Mouse (Mus musculus) 3134 (cell line): ENCODE measurements at regions not wholly inside any gene's neighbourhood (a gene's known extent, or its start where the extent isn't known, plus 50 kb on each side); places are given as distances from the start of the nearest gene placed in this dataset.
"Not testable (repeated sequence)": the region's sequence is repeated elsewhere in the genome, so short reads cannot be mapped to it uniquely, and the experiment has no call there.

Experiments
- DNase-seq: peaks from one replicate; pipeline ENCODE4 v3.0.0-alpha.2; 2011; ENCODE audit warnings: low spot score; ENCODE audit not compliant: insufficient read length; ENCODE audit errors: extremely low read depth

DNA sequence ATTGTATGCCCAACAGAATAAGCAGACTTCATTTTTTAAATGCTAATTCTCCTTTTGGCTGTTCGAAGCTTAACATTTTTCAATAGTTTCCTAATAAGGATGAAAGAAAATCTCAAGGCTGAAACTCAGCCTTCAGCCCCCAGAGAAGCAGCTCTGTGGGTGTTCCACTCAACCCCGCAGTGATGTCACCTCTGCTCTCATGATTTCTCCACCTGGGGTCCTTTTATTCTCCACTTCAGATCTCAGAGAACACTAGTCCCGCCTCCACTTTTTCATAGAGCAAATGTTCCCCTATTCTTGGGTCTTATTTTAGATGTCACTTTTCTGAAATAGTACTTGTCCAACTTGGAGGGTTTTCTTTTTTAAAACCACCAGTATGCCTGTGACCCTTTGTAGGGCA is 567.3 kb downstream of the Cntn3 start:
- DNase-seq: no peak

DNA sequence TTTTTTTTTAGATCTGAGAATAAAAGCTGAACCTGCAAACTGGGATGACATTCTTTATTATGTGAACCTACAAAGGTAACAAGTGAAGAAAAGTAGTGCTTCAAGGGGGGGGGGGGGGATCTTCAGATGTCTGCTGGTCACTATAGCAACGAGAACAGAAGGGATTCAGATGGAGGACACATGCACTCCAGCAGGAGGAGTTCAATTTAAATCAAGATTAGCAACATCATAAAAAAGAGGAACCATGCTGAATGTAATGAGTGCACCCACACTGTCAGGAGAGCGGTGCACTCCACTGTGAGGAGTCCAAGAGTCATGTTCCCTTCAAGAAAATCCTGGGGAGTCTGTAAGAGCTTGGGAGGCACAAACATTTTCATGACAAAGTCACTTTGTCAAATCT is 574.7 kb downstream of the Cntn3 start:
- DNase-seq: no peak

DNA sequence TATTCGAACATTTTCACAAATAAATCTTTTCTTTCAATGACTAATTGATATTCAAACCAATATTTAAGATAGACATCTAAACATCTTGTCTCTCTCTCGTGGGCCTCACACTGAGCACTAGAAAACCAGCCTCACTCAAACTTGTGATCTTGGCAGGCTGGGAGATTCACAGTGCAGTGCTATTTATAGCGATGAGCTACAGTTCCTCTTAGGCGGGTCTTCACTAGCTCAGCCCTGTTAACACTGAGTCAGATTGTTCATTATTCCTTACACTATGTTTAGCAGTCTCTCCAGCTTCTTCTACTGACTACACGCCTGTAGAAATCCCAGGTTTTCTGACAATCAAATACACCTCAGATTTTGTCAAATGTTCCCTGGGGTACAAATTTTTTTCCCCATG is 575.3 kb downstream of the Cntn3 start:
- DNase-seq: no peak

DNA sequence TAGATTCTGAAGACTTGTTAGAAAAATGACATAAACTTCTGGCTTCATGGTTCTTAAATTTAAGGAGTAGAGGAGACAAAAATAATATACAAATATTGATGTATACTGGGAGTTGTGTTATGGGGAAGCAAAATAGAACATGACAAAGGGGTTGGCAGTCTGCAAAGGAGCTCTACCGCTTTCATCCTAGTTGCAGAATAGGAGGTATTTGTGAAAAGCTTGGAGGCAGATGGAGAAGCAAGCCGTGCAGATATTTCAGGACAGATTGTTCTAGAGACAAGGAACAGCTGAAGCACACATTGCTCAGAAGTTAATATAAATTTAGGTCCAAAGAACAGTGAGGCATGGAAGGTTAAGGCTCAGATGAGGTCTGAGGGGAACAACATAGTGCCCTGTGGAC is 580.1 kb downstream of the Cntn3 start:
- no peak for DNase-seq

DNA sequence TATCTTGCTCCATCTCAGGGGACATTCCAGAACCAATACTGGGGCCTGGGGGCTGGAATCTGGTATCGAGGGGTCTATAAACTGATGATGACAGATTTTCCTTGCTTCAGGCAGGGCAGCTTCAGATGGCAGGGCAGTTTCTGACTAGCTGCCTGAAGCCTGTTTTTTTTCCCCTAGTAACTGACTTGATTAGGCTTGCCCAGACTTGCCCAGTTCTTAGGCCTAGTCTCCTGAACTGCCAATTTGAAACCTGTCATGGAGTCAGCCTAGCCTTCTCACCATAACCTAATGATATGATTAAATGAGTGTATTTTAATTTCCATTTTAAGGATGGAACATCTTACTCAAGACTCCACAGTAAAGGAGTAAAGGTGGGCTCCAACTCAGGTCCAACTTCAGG is 591.2 kb downstream of the Cntn3 start:
- no peak for DNase-seq

DNA sequence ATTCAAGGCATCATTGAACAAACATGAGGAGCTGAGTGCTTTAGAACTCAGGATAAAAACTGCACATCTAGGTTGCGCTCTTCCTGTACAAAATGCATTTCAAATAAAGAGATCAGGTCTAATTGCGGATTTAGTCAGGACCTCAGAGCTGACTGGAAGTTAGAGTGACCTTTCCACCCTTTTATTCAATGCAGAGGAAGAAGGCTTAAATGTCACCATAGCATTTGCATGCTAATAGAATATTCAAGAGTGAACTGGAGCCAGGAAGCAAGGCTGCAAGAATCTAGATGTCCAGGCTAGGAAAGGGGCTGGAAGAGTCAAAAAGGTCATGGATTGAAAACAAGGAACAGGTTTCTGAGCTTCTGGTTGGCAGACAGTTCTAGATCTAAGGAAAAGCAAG is 593.7 kb downstream of the Cntn3 start:
- no peak for DNase-seq

DNA sequence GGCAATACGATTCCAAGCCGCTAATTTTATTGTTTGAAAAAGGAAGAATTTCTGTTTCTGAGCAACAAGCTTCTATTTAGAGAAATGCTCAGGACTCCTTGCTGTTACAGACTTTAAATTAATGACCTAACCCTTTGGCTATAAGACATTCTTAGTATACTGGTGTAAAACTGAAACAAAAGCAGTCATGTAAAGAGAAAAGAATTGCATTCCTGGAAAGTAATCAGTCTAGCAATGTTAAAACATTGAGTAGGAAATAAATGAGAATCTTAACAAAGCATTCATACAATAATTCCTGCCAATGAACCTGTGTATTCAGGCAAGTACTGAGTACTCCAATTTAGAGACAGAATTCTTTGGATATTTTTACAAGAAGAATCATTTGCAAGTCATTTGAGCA is 587.2 kb upstream of the Pdzrn3 start:
- DNase-seq: no peak

DNA sequence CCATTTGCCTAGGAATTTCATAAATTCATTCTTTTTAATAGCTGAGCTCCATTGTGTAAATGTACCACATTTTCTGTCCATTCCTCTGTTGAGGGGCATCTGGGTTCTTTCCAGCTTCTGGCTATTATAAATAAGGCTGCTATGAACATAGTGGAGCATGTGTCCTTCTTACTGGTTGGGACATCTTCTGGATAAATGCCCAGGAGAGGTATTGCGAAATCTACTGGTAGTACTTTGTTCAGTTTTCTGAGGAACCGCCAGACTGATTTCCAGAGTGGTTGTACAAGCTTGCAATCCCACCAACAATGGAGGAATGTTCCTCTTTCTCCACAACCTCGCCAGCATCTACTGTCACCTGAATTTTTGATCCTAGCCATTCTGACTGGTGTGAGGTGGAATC is 583.8 kb upstream of the Pdzrn3 start:
- not testable (repeated sequence) for DNase-seq

DNA sequence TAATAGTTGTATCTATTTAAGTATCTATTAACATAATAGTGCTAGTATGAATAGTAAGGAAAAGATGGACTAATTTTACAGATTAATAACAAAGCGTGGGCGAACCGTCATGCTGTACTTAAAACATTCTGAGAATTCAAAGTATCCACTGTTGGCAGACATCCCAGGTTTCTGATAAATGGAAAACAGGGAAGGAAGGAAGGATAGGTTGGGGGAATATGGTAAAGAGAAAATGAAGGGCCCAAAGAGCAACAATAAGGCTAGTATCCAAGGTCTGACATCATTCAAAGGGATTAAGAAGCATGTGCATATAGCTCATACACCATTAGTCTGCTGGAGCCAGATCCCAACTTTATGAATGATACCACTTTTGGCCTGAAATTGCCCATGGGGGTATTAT is 572.0 kb upstream of the Pdzrn3 start:
- DNase-seq: no peak

DNA sequence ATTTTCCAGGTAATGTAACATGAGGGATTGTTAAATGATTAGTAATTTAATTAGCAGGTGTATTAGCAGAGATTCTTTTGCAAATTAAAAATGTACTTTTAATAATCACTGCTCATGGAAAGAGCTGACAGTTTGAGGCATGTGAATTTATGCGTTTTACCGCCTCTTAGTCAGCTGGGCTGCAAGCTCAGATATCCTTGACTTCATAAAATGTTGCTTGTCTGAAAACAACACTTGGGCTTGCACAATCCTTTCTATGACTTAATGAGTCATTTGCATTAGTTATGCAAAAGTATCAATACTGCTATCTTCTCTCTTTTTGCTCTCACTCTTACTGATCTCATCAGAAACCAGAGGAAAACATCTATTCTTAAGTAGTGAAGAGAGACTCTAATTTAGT is 571.3 kb upstream of the Pdzrn3 start:
- DNase-seq: no peak

DNA sequence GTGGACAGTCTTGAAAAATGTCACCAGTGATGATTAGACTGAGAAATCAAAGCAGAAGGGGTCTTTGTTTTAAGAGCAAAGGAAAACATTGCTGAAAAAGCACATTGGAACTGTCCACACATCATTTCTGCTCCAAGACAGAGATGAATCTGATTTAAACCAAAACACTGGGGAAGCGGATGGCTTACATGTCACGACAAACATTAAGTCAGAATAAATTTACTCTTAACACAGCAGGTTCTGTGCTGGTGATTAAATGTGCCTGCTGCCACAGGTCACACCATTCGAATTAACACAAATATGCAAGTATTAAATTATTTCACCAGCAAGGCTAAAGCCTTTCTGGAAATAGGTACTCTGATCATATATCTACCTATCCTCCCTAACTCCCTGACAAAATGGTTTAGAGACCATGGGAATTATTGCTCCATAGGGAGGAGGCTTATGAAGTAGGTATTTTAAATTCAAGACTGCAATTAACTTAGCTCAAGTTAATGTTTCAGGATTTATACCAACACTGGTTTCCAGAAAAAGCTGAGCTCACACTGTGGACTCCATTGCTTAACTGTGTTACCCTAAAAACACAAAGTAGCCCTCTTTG is 562.7 kb upstream of the Pdzrn3 start:
- DNase-seq: no peak

DNA sequence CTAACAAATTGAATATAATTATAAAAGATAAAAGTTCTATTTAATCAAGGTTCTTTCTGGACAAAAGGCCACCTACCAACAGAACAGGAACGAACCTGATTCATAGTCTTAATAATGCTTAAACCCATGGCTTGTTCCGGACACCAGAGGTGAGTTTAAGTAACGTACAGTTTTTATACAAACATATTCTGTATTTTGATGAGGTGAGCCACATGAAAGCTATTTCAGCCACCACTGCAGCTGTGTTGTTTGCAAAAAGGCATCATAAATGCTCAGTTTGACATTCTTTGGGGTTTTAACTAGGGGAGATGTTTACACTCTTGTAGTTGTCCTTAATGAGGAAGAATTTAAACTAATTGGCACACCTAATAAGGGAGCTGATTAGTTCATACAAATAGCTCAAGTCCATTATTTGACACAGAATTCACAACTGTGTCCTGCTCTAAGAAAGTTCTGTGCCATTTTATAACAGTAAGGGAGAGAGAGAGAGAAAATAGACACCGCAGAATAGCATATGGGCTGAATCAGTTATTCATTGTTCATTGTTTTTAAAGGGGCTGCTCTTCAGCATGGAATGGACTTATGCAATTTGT is 560.8 kb upstream of the Pdzrn3 start:
- DNase-seq: no peak

DNA sequence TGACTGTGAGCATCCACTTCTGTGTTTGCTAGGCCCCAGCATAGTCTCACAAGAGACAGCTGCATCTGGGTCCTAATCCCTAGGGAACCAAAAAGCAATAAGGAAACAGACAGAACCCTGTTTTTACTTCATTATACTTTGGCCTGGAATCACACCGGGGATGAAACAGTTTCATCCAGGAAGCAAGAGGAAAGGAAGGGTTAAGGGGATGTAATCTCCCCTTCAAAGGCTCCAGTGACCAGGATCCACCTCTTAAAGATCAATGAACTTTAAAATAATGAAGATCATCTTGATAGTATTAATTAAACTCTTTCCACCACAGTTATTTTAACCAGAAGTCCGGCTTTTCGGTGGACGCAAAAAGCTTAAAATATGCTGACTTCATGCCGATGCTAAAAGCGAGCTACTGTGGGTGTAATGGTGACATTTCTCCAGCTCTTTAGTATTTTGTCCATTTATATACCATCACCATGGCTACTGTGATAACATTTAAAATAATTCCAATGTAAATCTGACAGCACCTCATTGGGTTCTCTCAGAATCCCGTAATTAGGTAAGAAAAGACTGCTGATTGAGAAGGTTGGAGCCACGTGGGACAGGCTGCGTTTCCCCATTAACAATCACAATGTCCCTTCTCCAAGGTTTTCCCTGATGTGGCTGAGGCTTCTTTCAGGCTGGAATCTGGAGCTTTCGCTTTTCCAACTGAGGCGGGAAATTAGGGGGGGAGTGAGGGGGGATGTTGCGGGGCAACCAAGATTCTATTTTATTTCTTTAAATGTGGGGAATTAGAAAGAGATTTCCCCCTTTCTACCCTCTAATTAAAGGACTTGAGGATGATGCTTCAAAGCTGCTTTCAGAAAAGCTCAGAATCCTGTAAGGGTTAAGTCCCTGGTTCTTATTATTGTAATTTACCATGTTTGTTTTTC is 560.0 kb upstream of the Pdzrn3 start:
- DNase-seq: no peak

DNA sequence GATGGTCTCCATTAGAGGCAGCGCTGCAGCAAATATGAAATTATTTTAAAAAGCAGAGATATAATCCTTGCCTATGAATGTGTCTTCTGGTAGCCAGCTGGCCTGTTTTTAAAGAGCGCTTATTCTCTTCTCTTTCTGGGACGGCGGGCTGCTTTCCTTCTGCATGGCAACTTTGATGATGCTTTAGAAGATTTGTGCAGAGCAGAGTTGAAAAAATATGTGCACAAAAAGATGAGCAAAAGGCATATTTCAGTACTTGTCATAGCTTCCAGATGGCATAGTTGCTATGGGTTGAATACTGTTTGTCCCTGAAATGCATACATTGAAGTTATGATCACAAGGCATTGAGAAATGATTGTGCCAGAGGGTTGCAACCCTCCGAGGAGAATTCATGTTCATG is 554.1 kb upstream of the Pdzrn3 start:
- no peak for DNase-seq

DNA sequence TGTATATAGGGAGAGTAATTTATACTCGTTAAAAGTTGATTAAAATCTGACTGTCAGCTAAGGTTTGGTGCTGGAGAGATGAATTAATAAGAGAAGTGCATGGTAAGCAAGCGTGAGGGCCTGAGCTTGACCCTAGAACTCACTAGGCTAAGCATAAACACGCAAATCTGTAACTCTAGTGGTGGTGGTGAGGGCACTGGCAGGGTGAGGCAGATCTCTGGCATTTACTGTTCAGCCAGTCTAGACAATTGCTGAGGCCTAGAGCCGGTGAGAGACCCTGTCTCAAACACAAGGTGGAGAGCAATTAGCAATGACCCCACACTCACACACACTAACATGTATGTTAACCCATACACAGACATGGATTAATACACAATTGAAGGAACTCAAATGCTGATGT is 544.0 kb upstream of the Pdzrn3 start:
- no peak for DNase-seq

DNA sequence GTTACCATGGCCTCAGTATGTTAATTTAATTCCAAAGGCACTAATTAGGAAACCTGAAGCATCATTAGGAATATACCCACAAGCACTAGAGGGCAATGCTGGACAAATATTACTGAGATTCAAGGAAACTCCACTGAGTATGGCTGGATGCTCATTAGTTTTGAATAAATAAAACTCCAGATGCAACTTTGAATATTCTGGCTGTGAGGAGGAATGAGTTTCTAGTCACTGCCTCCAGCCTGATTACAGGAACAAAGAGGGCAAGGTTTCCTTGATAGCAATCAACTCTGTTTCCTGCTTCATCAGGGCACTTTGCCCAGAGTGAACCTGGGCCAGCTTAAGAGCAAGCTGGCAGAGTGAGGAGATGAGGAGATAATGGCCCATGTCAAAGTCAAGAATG is 543.5 kb upstream of the Pdzrn3 start:
- no peak for DNase-seq

DNA sequence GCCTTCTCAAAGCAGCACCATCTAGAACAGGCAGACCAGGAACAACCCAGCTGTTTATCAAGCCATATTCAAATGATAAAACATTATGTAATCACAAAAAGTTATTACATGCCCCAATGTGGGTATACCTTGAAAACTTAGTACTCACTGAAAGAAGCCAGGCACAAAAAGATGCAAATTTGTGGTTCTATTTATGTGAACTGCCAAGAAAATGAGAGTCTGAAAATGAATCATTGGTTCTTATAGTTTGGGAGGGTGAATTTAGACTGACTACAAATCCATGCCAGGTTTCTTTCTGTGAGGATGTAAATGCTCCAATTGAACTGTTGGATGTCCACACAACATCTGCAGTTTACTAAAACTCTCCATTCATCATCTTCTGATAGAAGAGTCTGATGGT is 541.2 kb upstream of the Pdzrn3 start:
- DNase-seq: no peak

DNA sequence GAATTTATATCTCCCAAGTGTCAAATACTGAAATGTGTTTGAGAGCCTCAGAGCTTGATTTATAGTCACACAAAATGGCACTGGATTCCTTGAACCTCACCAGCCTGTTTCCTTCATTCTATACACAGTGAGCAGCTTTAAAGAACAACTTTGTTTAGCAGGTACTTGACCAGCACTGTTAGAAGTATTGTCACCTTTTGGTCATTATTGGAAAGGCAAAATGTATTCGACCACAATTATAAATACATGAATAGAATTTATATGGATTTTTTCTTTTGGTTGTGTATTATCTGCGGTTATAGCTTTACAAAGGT is 527.3 kb upstream of the Pdzrn3 start:
- no peak for DNase-seq

DNA sequence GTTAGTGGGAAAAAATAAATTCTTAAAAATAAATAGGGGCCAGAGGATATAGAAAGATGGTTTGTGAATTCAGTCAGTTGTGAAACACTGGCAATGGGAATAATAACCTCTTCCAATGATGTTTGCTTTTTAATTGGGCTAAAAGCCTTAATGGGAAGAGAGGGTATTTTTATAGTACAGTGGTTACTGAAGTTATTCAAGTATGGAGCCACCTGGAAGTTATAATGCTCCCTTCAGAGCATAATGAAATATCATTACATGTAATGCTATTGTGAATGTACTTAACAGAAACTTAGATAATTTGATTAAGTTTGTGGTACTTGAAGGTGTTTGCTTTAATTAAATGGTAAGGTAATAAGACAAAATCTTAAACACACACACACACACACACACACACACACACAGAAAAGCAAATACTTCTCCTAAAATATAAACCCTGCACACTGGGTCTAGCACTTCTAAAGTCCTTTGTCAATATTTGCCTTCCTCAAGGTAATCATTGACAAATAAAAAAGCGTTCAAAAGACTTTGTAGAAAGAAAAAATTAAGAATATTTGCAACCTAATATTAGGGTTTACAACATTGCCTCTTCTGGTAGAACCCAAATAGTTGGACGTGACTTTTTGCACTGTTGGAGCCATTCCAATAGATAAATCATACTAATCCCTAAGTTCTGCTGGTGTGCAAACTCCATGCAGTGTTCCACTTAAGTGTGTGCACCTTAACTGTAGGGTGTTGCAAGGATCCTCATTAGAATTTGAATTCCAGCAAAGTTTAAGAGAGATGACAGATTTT is 526.7 kb upstream of the Pdzrn3 start:
- DNase-seq: no peak

DNA sequence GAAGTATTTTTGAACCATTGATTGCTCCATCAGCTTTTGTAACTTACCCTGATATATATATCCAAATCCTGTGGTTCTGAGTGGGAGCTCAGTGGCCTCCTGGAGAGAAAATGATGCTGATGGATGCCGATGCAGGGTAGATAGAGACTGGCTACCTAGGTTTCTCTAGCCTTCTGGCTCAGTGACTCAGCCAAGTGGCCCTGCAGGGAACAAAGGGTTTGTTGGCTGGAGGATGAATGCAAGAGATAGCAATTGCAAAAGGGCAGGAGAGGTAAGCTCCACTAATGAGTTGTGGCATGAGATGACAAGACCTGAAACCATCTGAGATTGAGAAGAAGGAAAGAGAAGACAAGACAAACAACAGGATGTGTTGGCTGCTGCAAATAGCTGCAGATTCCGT is 524.6 kb upstream of the Pdzrn3 start:
- no peak for DNase-seq

DNA sequence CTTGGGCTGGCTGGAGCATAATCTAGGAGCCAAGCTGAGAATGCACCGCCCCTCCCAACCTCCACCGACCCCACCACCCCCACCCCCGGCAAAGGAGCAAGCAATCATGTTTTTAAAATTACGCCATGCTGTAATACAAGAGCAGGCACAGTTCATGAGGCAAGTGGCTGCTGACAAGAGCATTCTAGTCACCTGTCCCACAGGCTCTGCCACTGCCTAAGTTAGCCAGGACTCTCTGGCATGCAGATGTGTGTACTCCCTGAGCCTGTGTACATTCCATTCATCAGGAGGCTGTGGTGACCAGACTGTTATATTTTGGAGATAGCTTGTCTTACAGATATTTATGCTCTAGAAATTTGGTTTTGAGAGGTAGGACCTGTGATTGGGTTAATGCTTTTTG is 520.8 kb upstream of the Pdzrn3 start:
- DNase-seq: no peak
